ENCODE assay signal across 20 mouse cellular contexts in genomic region chr13:110600377-110600776, GRCm38 (mm10).
DNase-seq lines count a peak whose midpoint lies in the region; ATAC-seq and TF ChIP-seq lines count a peak whose summit lies in the region.
"Had no signal": no experiment of that assay in that cellular context is flagged by ENCODE, and none has a peak within 500 bp of the region (broad histone marks: within the 10 kb centered on the region; RNA-seq: fewer than 3 reads in every experiment).

No protein-coding gene starts in this region.

- 67% methylated on average over 9 of the region's 9 CpGs for WGBS in kidney, embryonic 16.5 days
- 93% methylated on average over 9 of the region's 9 CpGs for WGBS in liver, adult 2 months
- WGBS in liver, embryonic 12.5 days (ENCODE audit: insufficient replicate concordance) = 74% methylated on average over 9 of the region's 9 CpGs

- no peaks in the 10 kb centered on the region for H3K79me2 ChIP-seq in liver, adult 2 months (ENCODE audit: control insufficient read depth, insufficient read depth, low read length)

- H3K36me3 ChIP-seq in kidney, embryonic 16.5 days (ENCODE audit: insufficient read depth, low read length) = no peaks in the 10 kb centered on the region
- no peaks in the 10 kb centered on the region for H3K36me3 ChIP-seq in liver, adult 2 months (ENCODE audit: control insufficient read depth, insufficient read depth, low read length)
- H3K36me3 ChIP-seq in liver, embryonic 12.5 days = no peaks in the 10 kb centered on the region
- H3K36me3 ChIP-seq: embryonic facial prominence, embryonic 10.5 days; heart, embryonic 12.5 days; hindbrain, embryonic 12.5 days had no signal

- 0 out of 2 replicates have a peak, but pooled peaks cover 2% of the 10 kb centered on the region for H3K4me1 ChIP-seq in kidney, embryonic 16.5 days (ENCODE audit: insufficient read depth, low read length)
- H3K4me1 ChIP-seq in liver, adult 2 months (ENCODE audit: control insufficient read depth, insufficient read depth, low read length) = peaks cover 3% of the 10 kb centered on the region; the same call in 1 of the 2 replicates
- no peaks in the 10 kb centered on the region for H3K4me1 ChIP-seq in liver, embryonic 12.5 days
- H3K4me1 ChIP-seq: embryonic facial prominence, embryonic 10.5 days; forebrain, embryonic 13.5 days; hindbrain, embryonic 12.5 days had no signal

- TF ChIP-seq CTCF in liver, adult 2 months (IDR thresholded peaks at IDR 0.05; ENCODE audit: low read depth, low read length) = no peak
- TF ChIP-seq CTCF in brain, embryonic 14.5 days (IDR thresholded peaks at IDR 0.05; ENCODE audit: borderline replicate concordance, extremely low read depth, insufficient read depth, insufficient read length) = no peak

- no peak overlapping the region for H3K27ac ChIP-seq in kidney, embryonic 16.5 days (ENCODE audit: low read length)
- H3K27ac ChIP-seq in liver, adult 2 months (replicated peaks; ENCODE audit: insufficient read depth, low read depth, low read length) = no peak overlapping the region
- no peak overlapping the region for H3K27ac ChIP-seq in liver, embryonic 12.5 days
- H3K27ac ChIP-seq: embryonic facial prominence, embryonic 10.5 days; forebrain, embryonic 13.5 days; hindbrain, embryonic 12.5 days had no signal

- TF ChIP-seq POLR2A in liver, adult 2 months (IDR thresholded peaks at IDR 0.05; ENCODE audit: extremely low read depth, insufficient read depth, low read length) = no peak
- TF ChIP-seq POLR2A in brain, embryonic 14.5 days (IDR thresholded peaks at IDR 0.05; ENCODE audit: borderline replicate concordance, extremely low read depth, insufficient read depth, insufficient read length, poor library complexity, severe bottlenecking) = no peak

- no peaks in the 10 kb centered on the region for H3K27me3 ChIP-seq in kidney, embryonic 16.5 days (ENCODE audit: insufficient read depth, low read length)
- no peaks in the 10 kb centered on the region for H3K27me3 ChIP-seq in liver, adult 2 months (ENCODE audit: control insufficient read depth, insufficient read depth, low read length)
- no peaks in the 10 kb centered on the region for H3K27me3 ChIP-seq in liver, embryonic 12.5 days (replicated peaks)
- H3K27me3 ChIP-seq: forebrain, embryonic 13.5 days; heart, embryonic 12.5 days; hindbrain, embryonic 12.5 days had no signal

- H3K4me3 ChIP-seq in kidney, embryonic 16.5 days (ENCODE audit: low read length) = no peak overlapping the region
- no peak overlapping the region for H3K4me3 ChIP-seq in liver, adult 2 months (ENCODE audit: insufficient read depth, low read depth, low read length)
- no peak overlapping the region for H3K4me3 ChIP-seq in liver, embryonic 12.5 days
- H3K4me3 ChIP-seq: embryonic facial prominence, embryonic 10.5 days; forebrain, embryonic 13.5 days; heart, embryonic 12.5 days; hindbrain, embryonic 12.5 days had no signal

- H3K9me3 ChIP-seq in kidney, embryonic 16.5 days (ENCODE audit: low read length) = no peaks in the 10 kb centered on the region
- no peaks in the 10 kb centered on the region for H3K9me3 ChIP-seq in liver, embryonic 12.5 days (replicated peaks)
- H3K9me3 ChIP-seq: embryonic facial prominence, embryonic 10.5 days; forebrain, embryonic 13.5 days; heart, embryonic 12.5 days; hindbrain, embryonic 12.5 days had no signal

- peak; percentile 10 for DNase-seq in kidney, adult 11 months
- DNase-seq in liver, adult 2 months (ENCODE audit: extremely low read depth, low read depth, low spot score) = peak; percentile 23
- DNase-seq in brain, embryonic 14.5 days (ENCODE audit: low read depth) = peak; percentile 12
- DNase-seq in thymus, postnatal 25 days = no peak
- DNase-seq in adrenal gland, adult 2 months = no peak
- DNase-seq: cerebellum, postnatal 36 days; heart, adult 11 months; heart, postnatal 14 days; liver; lung, adult 18-20 months; lung, postnatal 14 days; midbrain, embryonic 14.5 days; spleen, adult 18-20 months; thymus, postnatal 36 days had no signal

- H3K9ac ChIP-seq in kidney, embryonic 16.5 days (replicated peaks; ENCODE audit: low read length) = no peak overlapping the region
- no peak overlapping the region for H3K9ac ChIP-seq in liver, adult 2 months (ENCODE audit: low read depth, low read length)
- no peak overlapping the region for H3K9ac ChIP-seq in liver, embryonic 12.5 days
- H3K9ac ChIP-seq: forebrain, embryonic 13.5 days; heart, embryonic 12.5 days; hindbrain, embryonic 12.5 days had no signal

- no peak for ATAC-seq in kidney, embryonic 16.5 days (ENCODE audit: low FRiP score, low TSS enrichment)
- ATAC-seq in liver, embryonic 12.5 days = no peak
- ATAC-seq: forebrain, embryonic 13.5 days had no signal

- no peak overlapping the region for H3K4me2 ChIP-seq in kidney, embryonic 16.5 days (replicated peaks; ENCODE audit: low read depth, low read length)
- no peak overlapping the region for H3K4me2 ChIP-seq in liver, embryonic 12.5 days
- H3K4me2 ChIP-seq: forebrain, embryonic 13.5 days; heart, embryonic 12.5 days; hindbrain, embryonic 12.5 days had no signal

Comparison
In these comparisons a context has a peak if more than half of its experiments do, and no peak if none do; other contexts are left out.
1. DNase-seq: peak in kidney, adult 11 months (single experiment), liver, adult 2 months (single experiment) and brain, embryonic 14.5 days (single experiment); none in thymus, postnatal 25 days (single experiment) and adrenal gland, adult 2 months (single experiment).